Mouse (Mus musculus): ENCODE results near the gene Txndc11.
A peak's percentile ranks its signal among the peaks of the same experiment; 100 is the strongest.

Txndc11 gene

GRCm38 (mm10) chr16:11134348-11135344, at the start of gene Txndc11:
Txndc11 (minus strand) TSS chr16:11134650.
- peak; percentile 100 for DNase-seq (ENCODE audit: low spot score)

DNA sequence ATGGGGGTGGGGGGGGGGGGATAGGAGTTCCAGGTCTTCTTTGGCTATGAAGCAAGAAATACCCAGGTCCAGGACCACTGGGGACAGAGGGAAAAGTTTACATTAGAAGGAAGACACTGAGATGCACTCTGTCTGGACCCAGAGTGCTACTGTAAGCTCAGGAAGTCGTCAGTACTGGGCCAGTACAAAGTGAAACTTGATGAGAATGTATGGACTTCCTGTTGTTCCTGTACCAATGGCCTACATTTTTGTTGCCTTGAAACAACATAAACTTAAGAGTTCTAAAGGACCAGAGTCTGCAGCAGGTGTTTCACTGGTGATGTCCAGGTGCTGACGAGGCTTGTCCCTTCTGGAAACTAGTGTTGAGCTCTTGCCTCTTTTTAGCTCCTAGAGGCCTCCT, 43.0 kb upstream of the Txndc11 start:
- no peak for DNase-seq (ENCODE audit: low spot score)

DNA sequence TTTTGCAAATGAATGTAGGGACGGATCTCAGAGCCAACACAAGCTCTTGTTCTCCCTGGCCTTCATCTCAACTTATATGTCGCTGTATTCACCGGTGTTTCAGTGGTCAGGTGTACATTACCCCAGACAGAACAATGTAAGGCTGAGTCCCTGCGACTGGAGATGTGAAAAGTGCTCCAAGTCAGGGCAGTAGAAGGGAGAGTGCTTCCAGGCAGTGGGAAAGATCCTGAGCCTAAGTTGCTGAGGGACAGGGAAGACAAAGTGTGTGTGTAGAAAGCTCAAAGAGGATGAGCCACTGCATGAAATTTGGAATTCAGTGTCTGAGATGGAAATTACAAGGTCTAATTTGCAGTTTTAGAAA, 42.4 kb upstream of the Txndc11 start:
- DNase-seq (ENCODE audit: low spot score), result no peak

- peak; percentile 90 for DNase-seq (ENCODE audit: low spot score)
Observed at GRCm38 (mm10) chr16:11176208-11176883, 41.9 kb upstream of the Txndc11 start, which contains the start of gene Zc3h7a. Zc3h7a (minus strand) TSS chr16:11176393.

DNA sequence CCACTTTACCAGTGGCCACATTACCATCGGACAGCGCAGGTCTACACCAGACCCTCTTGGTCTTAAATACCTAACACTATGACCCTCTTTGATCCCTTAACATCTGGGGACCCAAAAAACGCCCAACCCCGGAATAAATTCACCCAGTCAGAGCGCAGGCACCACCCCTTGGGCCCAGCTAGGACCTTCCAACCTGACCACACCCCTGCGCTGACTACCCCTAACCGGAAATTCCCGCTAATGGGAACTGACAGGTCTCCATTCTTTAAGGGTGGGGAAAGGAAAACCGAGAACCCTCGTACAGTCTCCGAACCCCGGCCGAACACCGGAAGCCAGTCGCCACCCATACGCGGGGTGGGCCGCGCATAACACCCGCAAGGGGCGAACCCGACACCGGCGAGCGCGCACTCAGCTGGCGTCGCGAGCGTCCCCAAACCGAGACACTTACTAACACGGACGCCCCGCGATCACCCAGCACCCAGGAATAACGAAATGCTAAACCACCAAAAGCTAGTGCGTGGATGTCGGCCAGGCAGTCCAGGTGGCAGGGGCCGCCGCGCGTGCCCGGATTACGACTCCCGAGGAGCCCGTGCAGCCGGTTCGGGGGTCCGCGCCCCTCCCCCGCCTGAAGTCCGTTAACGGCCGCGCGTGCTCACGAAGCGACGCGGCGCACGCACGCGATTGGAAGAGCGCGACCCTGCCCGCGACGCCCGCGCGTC, 41.2 kb upstream of the Txndc11 start:
- DNase-seq (ENCODE audit: low spot score), result peak; percentile 57

DNA sequence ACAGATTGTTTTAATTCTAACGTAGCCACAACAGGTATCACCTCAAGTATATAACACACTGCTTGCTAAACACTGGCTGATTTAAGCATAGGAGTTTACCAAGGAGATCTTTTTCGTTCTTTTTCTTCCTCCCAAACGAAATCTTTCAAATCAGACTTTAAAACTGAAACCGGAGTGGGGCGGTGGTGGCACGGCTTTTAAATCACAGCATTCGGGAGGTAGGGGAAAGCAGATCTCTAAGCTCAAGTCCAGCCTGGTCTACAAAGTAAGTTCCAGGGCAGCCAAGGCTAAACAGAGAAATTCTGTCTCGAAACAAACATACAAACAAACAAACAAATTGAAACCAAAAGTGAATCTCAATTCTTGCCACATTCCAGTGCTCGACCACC, 40.6 kb upstream of the Txndc11 start:
- DNase-seq (ENCODE audit: low spot score), result no peak

DNA sequence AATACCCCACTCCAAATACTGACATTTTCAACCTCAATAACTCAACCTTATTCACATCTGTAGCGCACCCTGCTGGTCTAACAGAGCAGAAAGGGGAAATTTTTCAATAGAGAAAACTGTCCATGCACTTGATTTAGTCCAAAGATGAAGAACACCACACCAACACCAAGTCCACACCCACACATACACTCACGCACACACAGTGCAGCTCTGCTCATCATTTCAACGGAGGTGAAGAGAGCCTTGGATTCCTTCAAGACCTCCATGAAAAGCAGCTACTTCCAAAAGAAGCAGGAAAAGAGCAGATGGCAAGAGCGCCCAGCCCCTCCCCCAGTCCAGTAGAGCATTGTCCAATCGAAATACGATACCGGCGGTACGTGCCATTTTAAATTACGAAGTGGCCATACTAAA, 40.2 kb upstream of the Txndc11 start:
- DNase-seq (ENCODE audit: low spot score), result peak; percentile 46

- DNase-seq (ENCODE audit: low spot score), result no peak
Observed at GRCm38 (mm10) chr16:11171679-11172078, 37.2 kb upstream of the Txndc11 start.

GRCm38 (mm10) chr16:11166431-11166830, 32.0 kb upstream of the Txndc11 start:
- no peak for DNase-seq (ENCODE audit: low spot score)

DNA sequence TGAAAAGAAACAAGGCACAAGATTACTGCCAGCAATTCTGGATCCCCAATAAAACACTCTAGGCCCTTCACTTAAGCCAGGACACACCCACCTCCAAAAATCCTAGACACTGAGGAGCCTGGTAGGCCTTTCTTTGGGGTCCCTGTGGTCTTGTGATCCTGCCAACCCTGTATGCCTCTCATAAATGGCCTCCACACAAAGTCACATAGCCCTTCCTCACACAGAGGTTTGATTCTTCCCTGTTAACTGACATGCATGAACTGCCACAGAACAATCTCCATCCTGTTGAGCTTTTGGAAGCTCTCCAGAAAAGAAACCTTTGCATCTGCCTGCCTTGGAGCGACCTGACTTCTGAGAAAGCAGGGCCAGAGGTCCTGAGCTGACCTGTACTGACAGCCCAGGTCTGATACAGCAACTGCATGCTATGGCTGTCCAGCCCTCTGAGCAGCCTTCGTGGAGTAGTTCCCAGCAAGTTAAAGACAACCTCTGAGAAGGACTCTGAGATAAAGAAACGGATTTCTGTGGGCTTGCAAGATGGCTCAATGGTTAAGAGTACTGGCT, 30.3 kb upstream of the Txndc11 start:
- no peak for DNase-seq (ENCODE audit: low spot score)

GRCm38 (mm10) chr16:11157721-11158120, 23.3 kb upstream of the Txndc11 start:
- peak; percentile 47 for DNase-seq (ENCODE audit: low spot score)

DNA sequence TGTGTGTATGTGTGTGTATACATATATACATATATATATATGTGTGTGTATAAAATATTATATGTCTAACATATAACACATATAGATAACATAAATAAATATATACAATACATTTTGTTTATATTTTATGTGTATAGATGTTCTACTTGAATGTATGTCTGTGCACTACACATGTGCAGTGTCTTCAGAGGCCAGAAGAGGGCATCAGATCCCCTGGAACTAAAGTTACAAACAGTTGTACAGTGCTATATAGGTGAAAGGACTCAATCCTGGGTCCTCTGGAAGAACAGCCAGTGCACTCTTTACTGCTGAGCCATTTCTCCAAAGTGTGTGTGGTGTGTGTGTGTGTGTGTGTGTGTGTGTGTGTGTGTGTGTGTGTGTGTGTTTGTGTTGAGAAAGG, 20.1 kb upstream of the Txndc11 start:
- DNase-seq (ENCODE audit: low spot score), result no peak

DNA sequence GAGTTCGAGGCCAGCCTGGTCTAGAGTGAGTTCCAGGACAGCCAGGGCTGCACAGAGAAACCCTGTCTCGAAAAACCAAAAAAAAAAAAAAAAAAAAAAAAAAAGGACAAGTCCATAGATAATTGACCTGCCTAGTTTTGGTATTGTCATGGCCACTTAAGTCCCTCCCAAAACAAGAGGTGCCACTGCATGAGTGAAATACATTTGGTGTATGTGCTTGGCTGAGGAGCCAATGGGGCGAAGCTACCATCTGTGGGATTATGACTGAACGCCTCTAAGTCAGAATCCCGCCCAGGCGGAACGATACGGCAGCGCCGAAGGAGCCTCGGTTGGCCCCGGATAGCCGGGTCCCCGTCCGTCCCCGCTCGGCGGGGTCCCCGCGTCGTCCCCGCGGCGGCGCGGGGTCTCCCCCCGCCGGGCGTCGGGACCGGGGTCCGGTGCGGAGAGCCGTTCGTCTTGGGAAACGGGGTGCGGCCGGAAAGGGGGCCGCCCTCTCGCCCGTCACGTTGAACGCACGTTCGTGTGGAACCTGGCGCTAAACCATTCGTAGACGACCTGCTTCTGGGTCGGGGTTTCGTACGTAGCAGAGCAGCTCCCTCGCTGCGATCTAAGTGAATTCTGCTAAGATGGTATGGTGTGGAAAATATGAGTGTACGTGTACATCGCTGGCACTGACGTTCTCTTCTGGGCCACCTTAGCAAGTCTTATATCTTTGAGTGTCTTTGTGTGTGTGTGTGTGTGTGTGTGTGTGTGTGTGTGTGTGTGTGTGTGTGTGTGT, 9.4 kb upstream of the Txndc11 start:
- peak; percentile 100 for DNase-seq (ENCODE audit: low spot score)

DNA sequence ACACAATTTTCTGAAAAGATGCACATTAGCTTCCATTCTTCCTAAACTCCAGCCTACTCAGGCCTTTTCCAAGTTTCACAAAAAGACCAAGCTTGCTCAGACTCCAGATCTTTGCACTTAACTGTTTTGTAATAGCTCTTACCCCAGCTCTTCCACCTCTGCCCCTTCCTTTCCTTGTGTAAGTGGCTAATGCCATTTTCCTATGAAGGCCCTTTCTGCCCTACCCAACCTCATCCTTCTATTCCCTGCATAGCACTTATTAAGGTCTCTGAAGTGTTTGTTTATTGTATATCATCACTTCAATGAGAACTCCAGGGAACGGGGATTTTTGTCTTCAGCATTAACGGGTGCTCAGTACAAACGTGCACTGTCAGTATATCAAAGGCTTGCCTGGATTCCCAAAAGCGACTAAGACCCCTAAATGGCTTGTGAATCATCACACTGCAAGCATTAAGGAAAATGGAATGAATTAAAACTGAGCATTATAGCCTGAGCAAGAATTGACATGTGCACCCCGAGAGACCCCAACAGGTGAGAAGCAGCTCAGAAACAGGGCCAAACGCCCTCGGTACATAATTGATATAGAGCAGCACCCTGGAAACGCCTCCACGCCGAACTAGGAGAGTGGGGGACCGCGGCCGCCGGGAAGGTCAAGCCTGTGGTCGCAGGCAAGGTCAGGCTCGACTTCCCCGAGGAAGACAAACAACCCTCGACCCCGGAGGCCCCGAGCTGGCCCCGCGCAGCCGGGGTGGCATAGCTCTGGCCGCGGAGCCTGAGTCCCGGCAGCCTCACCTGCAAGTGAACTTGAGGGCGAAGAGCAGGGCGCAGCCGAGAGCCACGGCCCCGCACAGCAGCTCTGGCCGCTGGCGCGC, 738 bp downstream of the Txndc11 start:
- DNase-seq (ENCODE audit: low spot score), result no peak

DNA sequence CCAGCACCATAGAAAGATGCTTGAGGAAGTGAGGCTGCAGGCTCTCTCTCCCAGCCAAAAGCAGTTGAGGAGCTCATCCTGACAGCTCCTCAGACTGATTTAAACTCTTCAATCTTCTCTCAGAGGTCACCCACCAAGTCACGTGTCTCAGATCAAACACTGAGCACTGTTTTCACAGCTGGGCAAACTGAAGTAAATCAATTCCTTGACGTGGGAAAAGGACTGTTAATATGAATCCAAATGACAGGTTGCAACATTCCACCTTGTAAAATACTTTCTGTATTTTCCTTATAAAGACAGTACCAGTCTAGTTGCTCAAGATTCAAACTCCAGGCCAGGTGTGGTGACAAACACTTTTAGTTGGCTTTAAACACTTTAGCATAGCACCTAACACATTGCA, 1.6 kb downstream of the Txndc11 start:
- DNase-seq (ENCODE audit: low spot score), result no peak

DNA sequence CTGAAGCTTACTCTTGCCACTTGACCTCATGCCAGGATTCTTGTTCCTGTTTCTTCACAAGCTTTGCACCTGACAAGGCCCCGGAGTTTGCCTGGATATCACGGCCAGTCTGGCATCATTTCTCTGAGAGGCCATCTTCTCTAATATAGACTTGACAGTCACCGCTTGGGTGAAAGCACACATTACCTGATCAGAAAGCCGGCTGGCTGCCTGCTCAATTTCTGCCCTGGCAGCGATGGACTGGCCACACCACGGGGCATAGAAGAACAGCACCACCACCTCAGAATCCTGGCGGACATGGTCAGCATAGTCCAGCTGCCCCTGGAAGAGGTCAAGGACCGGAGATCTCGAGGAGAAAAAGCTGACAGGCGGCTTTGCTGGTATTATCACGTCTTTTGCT, 6.1 kb downstream of the Txndc11 start:
- DNase-seq (ENCODE audit: low spot score), result no peak

DNA sequence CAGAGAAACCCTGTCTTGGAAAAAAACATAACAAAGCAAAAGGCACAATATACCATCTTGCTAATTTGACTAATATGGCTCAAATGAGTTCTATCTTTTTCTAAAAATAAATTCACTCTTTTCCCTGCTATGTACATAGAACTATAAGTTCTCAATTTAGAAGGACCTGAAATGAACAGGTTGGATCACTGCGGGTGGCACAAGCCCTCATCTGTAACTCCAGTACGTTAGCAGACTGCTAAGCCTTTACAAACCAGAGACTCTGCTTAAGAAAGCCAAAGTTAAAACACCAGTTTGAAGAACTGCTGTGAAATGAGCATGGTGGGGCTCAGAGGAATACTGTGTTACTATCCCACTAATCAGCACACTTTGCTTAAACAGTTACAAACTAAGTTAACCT, 9.1 kb downstream of the Txndc11 start:
- no peak for DNase-seq (ENCODE audit: low spot score)

GRCm38 (mm10) chr16:11124110-11124509, 10.3 kb downstream of the Txndc11 start:
- DNase-seq (ENCODE audit: low spot score), result no peak

DNA sequence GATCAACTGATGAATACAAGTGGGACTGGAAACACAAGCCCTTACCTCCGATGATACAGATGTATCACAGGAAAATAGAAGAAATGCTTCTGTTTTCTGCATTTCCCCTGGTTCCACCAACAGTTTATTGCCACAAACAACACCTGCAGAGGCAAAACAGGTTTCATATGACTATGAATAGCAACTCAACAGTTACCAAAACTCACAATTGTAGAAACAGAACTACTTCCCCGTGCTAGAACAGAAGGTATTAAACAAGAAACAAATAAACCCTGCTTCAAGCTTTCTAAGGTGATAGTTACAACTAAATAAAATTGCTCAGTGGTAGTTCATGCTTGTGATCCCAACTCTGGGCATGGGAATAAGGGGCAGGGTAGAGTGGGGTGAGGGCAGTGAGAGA, 11.8 kb downstream of the Txndc11 start:
- no peak for DNase-seq (ENCODE audit: low spot score)

DNA sequence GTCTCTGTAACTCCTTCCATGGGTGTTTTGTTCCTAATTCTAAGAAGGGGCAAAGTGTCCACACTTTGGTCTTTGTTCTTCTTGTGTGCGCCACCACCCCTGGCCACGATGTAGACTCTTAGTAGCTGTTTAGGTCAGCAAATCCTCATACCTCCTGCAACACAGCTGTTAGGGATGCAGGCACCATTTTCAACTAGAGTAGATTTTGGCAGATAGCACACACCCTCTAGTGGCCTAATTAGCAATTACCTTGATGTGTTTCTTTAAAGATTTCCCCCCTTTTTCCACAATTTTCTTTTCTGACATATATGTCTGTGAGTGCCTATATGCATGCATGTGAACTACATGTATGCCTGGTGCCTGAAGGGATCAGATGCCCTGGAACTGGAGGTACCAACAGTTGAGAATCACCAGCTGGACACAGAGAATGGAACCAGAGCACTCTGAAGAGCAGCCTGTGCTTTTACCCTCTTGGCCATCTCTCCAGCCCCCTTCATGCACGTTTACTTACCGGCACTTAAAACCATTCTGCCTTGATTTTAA, 25.2 kb downstream of the Txndc11 start:
- no peak for DNase-seq (ENCODE audit: low spot score)

Data from spleen, adult 12 weeks (tissue).